Mouse (Mus musculus) adrenal gland, postnatal 4 days (tissue): ENCODE data around the gene Cox7b. TPM values are rescaled to one million over a fixed set of nuclear protein-coding genes. Genes with fewer than 3 reads are reported as not detected.
"Not testable (repeated sequence)": the region's sequence is repeated elsewhere in the genome, so short reads cannot be mapped to it uniquely, and the experiment has no call there.

Source experiments
- DNase-seq, 2 experiments: peaks; one replicate each; pipeline ENCODE4 v3.0.0; 2021 to 2022; ENCODE audit warnings: low spot score in 2 of 2, mixed read lengths in 2 of 2
- long read RNA-seq, 2 experiments: library from polyadenylated mRNA; stranded (forward); transcript quantifications; one replicate each; pipeline ENCODE4 v2.0.0; 2021
- total RNA-seq, 2 experiments: library from RNA; stranded (reverse); gene quantifications; 2 replicates each; pipeline ENCODE4 v1.2.3; 2021

Cox7b gene
- total RNA-seq: 100 to 1,000 TPM; 338 to 374 TPM
- long read RNA-seq, experiment 1, transcript Cox7b-201 (3 exons, 1,001 nt): major isoform, 303 of 361 reads
- long read RNA-seq, experiment 1, transcript Cox7b-203 (2 exons, 526 nt): minor isoform, 8 of 361 reads
- long read RNA-seq, experiment 1, partial matches to known transcripts: 47 of 361 reads
- long read RNA-seq, experiment 1, other reads (novel, unspliced or antisense): 3 of 361 reads
- long read RNA-seq, experiment 2, transcript Cox7b-201 (3 exons, 1,001 nt): major isoform, 201 of 407 reads
- long read RNA-seq, experiment 2, transcript Cox7b-203 (2 exons, 526 nt): minor isoform, 5 of 407 reads
- long read RNA-seq, experiment 2, partial matches to known transcripts: 199 of 407 reads
- long read RNA-seq, experiment 2, other reads (novel, unspliced or antisense): 2 of 407 reads

- peak; percentile 10 to 44 for DNase-seq
These were observed at the start of gene Cox7b for GRCm38 (mm10) chrX:106015571-106016322. Gene Cox7b (plus strand): TSS chrX:106015700.

DNA sequence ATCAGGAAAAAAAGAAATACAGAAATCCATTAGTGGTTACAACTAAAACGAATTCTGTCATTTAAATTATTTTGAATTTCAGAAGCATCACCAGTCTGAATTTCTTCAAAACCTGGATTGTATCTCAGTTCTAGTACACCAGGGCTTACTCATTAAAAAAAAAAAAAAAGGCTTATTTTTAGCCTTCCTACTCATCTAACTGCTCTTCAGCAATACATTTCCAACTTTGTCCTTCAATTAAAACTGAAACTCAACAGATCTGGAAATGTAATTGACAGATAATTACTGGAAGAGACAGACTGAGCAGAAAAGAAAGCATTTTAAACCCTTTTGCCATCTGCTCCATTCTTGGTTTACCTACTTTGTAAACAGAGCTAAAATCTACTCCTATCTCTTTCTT, 13.9 kb upstream of the Cox7b start:
- no peak for DNase-seq

- DNase-seq: no peak
These were observed 4.7 kb upstream of the Cox7b start for GRCm38 (mm10) chrX:106010762-106011161.

- peak; percentile 17 to 59 for DNase-seq
These were observed 3.9 kb upstream of the Cox7b start, which contains the start of gene Magt1 for GRCm38 (mm10) chrX:106011465-106012159. Gene Magt1 (minus strand): TSS chrX:106011906.

GRCm38 (mm10) chrX:106012559-106012958, 2.9 kb upstream of the Cox7b start:
- no peak for DNase-seq

- DNase-seq: no peak
These were observed 2.3 kb upstream of the Cox7b start for GRCm38 (mm10) chrX:106013217-106013616.

GRCm38 (mm10) chrX:106014741-106015377, 641 bp upstream of the Cox7b start:
- DNase-seq: not testable (repeated sequence)

- no peak for DNase-seq
These were observed 1.6 kb downstream of the Cox7b start for GRCm38 (mm10) chrX:106017102-106017501.

DNA sequence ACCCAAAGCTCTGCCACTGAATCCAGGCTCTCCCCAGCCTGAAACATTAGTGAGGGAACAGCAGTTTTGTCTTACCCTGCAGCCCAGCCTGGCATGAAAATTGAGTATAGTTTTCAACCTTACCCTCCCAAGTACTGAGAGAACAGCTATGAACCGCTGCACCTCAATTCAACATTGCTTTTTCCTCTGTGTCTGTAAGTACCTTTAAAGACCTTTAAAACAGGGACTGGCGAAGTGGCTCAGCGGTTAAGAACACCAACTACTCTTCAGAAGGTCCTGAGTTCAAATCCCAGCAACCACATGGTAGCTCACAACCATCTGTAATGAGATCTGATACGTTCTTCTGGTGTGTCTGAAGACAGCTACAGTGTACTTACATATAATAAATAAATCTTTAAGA, 2.0 kb downstream of the Cox7b start:
- DNase-seq: no peak

- peak; percentile 67 to 77 for DNase-seq
These were observed 11.2 kb downstream of the Cox7b start, which contains the start of gene Atp7a for GRCm38 (mm10) chrX:106026418-106027342. Gene Atp7a (plus strand): TSS chrX:106027276.

DNA sequence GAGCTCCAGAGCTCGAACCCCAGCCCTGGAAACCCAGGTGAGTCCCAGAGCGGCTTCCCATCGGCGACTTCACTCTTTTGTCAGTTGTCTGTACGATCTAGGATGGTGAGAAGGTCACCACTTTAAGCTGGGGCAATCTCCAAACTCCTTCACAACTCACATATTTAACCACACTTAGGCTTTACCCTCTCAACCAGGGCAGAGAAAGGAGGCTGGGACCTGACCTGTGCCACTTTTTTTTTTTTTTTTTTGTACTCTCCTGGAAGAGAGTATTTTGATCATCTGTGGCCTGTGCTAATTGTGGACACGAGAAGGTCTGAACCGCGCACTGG, 11.8 kb downstream of the Cox7b start:
- no peak for DNase-seq

DNA sequence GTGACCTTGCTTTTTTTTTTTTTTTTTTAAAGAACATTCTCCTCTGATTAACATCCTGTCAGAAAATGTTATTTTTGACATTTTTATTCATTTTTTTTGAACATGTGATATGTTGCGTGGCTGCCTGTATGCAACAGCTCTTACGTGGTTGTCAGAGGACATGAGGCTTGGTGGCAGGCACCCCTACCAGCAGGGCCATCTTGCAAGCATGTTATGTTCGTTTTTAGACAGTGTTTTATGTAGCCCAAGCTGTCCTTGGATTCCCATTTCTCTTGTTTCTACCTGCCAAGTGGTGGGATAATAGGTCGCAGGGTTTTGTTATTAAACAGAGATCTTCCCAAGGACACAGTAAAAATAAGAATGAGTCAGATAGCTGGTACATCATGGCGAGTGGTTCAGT, 14.7 kb downstream of the Cox7b start:
- no peak for DNase-seq

- DNase-seq: no peak
These were observed 15.6 kb downstream of the Cox7b start for GRCm38 (mm10) chrX:106031124-106031523.

DNA sequence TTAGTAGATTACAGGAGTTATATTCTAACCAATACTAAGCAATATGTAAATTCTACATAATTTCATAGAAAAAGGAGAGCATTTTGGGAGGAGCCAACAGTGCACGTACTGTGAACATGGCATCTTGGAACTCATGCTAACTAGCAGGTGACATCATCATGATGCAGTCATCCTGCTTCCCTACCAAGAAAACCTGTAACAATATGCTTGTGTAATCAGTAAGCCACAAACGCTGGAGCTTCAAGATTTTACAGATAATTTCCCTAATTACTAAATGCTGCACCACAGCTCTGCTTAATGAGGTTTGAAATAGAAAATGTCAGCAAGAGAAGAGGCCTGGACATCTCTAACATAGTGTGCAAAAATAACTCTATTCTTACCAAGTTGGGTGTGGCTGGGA, 20.2 kb downstream of the Cox7b start:
- no peak for DNase-seq

- DNase-seq: no peak
These were observed 21.8 kb downstream of the Cox7b start for GRCm38 (mm10) chrX:106037185-106037752.

- DNase-seq: no peak
These were observed 28.5 kb downstream of the Cox7b start for GRCm38 (mm10) chrX:106043863-106044617.

GRCm38 (mm10) chrX:106045455-106045854, 30.0 kb downstream of the Cox7b start:
- DNase-seq: no peak

DNA sequence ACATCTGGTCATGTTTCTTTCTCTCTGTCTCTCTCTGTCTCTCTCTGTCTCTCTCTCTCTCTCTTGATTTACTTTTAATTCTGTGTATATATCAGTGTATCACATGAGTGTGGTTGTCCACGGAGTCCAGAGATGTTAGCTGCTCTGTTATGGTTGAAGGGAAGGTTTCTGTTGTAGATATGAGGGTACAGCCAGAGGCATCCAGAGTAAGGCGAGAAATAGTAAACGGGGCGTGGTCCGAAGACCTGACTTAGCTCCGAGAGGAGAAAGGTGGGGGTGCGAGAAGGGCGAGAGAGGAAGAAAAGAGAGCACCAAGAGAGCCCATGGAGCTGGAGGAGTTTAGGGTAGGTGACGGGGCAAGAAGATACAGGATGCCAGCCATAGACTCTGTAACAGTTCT, 30.4 kb downstream of the Cox7b start:
- no peak for DNase-seq

DNA sequence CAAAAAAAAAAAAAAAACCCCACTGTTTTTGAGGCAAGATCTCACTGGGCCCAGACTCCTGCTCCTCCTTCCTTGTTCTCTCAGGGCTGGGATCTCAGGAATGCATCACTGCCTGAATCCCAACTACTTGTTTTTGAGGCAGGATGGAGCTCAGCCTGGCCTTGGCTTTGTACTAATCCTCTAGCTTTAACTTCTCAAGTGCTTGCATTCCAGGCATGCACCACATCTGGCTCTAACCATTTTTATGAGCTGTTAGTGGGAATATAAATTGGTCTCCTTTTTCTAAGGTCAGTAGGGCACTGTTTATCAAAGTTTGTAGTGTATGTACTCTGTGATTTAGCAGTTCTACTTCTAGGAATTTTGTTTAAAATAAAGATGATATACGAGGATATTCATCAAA, 32.7 kb downstream of the Cox7b start:
- no peak for DNase-seq
